Mouse (Mus musculus): Measurements from ENCODE around the gene Frmd8. TPM values are rescaled to one million over a fixed set of nuclear protein-coding genes. Genes with fewer than 3 reads are reported as not detected.

Gene Frmd8
- total RNA-seq, 1 experiment: 35.7 TPM

- in situ Hi-C loops (cut with MboI; ENCODE audit: low sequenced_read_pairs in 2 of 2, unreplicated experiment in 2 of 2): no loop called here
- H3K27ac ChIP-seq (ENCODE audit: insufficient read depth, low read depth, low read length, poor library complexity, severe bottlenecking): peak overlapping the region; percentile 5; the same call in 1 of the 2 replicates
- H3K4me1 ChIP-seq (ENCODE audit: control insufficient read depth in 2 of 2, insufficient read depth in 2 of 2, low read length in 2 of 2, poor library complexity in 1 of 2): peaks cover 0 to 3% of the 10 kb centered on the region in 2 experiments; a peak in 2 of 4 replicates
- TF ChIP-seq ZNF384 (IDR thresholded peaks at IDR 0.05; ENCODE audit: low read depth, low read length) (no peak), HCFC1 (IDR thresholded peaks at IDR 0.05; ENCODE audit: borderline replicate concordance, insufficient read depth, low read length) (no peak), MAFK (IDR thresholded peaks at IDR 0.05; ENCODE audit: insufficient read depth, low read depth, low read length) (no peak), CHD2 (IDR thresholded peaks at IDR 0.05; ENCODE audit: low read depth, low read length) (no peak), ZC3H11A (IDR thresholded peaks at IDR 0.05; ENCODE audit: borderline replicate concordance, low read depth, low read length) (no peak)
- H3K9me3 ChIP-seq (ENCODE audit: control insufficient read depth, insufficient read depth, low read depth, low read length): no peaks in the 10 kb centered on the region
- peak overlapping the region; percentile 84 to 88 for H3K4me3 ChIP-seq (ENCODE audit: insufficient read depth in 1 of 2, low read depth in 1 of 2, low read length in 2 of 2, poor library complexity in 1 of 2, severe bottlenecking in 1 of 2)
- peak overlapping the region; percentile 95 for H3K9ac ChIP-seq (ENCODE audit: insufficient read depth, low read depth, low read length, poor library complexity, severe bottlenecking)
- peaks cover 4% of the 10 kb centered on the region; the same call in 1 of the 2 replicates for H3K36me3 ChIP-seq (ENCODE audit: control insufficient read depth, insufficient read depth, low read length, poor library complexity, severe bottlenecking)
- DNase-seq (ENCODE audit: low read depth, low spot score): peak; percentile 99
Measured at GRCm38 (mm10) chr19:5912103-5913006, 37.3 kb upstream of the Frmd8 start.

- Histone ChIP-seq H3K9ac (ENCODE audit: insufficient read depth, low read depth, low read length, poor library complexity, severe bottlenecking) (peak overlapping the region; percentile 95), H3K27ac (ENCODE audit: insufficient read depth, low read depth, low read length, poor library complexity, severe bottlenecking) (no peak overlapping the region), H3K4me3 (ENCODE audit: insufficient read depth in 1 of 2, low read depth in 1 of 2, low read length in 2 of 2, poor library complexity in 1 of 2, severe bottlenecking in 1 of 2) (peak overlapping the region; percentile 84 to 88), H3K9me3 (ENCODE audit: control insufficient read depth, insufficient read depth, low read depth, low read length) (no peaks in the 10 kb centered on the region), H3K36me3 (ENCODE audit: control insufficient read depth, insufficient read depth, low read length, poor library complexity, severe bottlenecking) (peaks cover 8% of the 10 kb centered on the region; the same call in 1 of the 2 replicates), H3K4me1 (ENCODE audit: control insufficient read depth in 2 of 2, insufficient read depth in 2 of 2, low read length in 2 of 2, poor library complexity in 1 of 2) (peaks cover 0 to 3% of the 10 kb centered on the region in 2 experiments; a peak in 2 of 4 replicates)
- TF ChIP-seq ZC3H11A (IDR thresholded peaks at IDR 0.05; ENCODE audit: borderline replicate concordance, low read depth, low read length) (no peak), HCFC1 (IDR thresholded peaks at IDR 0.05; ENCODE audit: borderline replicate concordance, insufficient read depth, low read length) (no peak), ZNF384 (IDR thresholded peaks at IDR 0.05; ENCODE audit: low read depth, low read length) (no peak), CHD2 (IDR thresholded peaks at IDR 0.05; ENCODE audit: low read depth, low read length) (no peak), MAFK (IDR thresholded peaks at IDR 0.05; ENCODE audit: insufficient read depth, low read depth, low read length) (no peak)
- no peak for DNase-seq (ENCODE audit: low read depth, low spot score)
- in situ Hi-C loops (cut with MboI; ENCODE audit: low sequenced_read_pairs in 2 of 2, unreplicated experiment in 2 of 2): no loop called here
Measured at GRCm38 (mm10) chr19:5911430-5912102, 36.5 kb upstream of the Frmd8 start.

- DNase-seq (ENCODE audit: low read depth, low spot score): no peak
- H3K36me3 ChIP-seq (ENCODE audit: control insufficient read depth, insufficient read depth, low read length, poor library complexity, severe bottlenecking): peaks cover 16% of the 10 kb centered on the region
- no peak overlapping the region for H3K27ac ChIP-seq (ENCODE audit: insufficient read depth, low read depth, low read length, poor library complexity, severe bottlenecking)
- no peak overlapping the region for H3K9ac ChIP-seq (ENCODE audit: insufficient read depth, low read depth, low read length, poor library complexity, severe bottlenecking)
- in situ Hi-C loops (cut with MboI; ENCODE audit: low sequenced_read_pairs in 2 of 2, unreplicated experiment in 2 of 2): no loop called here
- H3K9me3 ChIP-seq (ENCODE audit: control insufficient read depth, insufficient read depth, low read depth, low read length): no peaks in the 10 kb centered on the region
- peaks cover 0 to 3% of the 10 kb centered on the region in 2 experiments; a peak in 2 of 4 replicates for H3K4me1 ChIP-seq (ENCODE audit: control insufficient read depth in 2 of 2, insufficient read depth in 2 of 2, low read length in 2 of 2, poor library complexity in 1 of 2)
- TF ChIP-seq ZC3H11A (IDR thresholded peaks at IDR 0.05; ENCODE audit: borderline replicate concordance, low read depth, low read length): no peak
- TF ChIP-seq MAFK (IDR thresholded peaks at IDR 0.05; ENCODE audit: insufficient read depth, low read depth, low read length): no peak
- TF ChIP-seq HCFC1 (IDR thresholded peaks at IDR 0.05; ENCODE audit: borderline replicate concordance, insufficient read depth, low read length): no peak
- no peak for TF ChIP-seq CHD2 (IDR thresholded peaks at IDR 0.05; ENCODE audit: low read depth, low read length)
- no peak for TF ChIP-seq ZNF384 (IDR thresholded peaks at IDR 0.05; ENCODE audit: low read depth, low read length)
- H3K4me3 ChIP-seq (ENCODE audit: insufficient read depth in 1 of 2, low read depth in 1 of 2, low read length in 2 of 2, poor library complexity in 1 of 2, severe bottlenecking in 1 of 2): 0 out of 4 replicates have a peak overlapping the region, but pooled peaks of 1 of the 2 experiments have one; percentile 6
Measured at GRCm38 (mm10) chr19:5910221-5910620, 35.1 kb upstream of the Frmd8 start.

- H3K4me1 ChIP-seq (ENCODE audit: control insufficient read depth in 2 of 2, insufficient read depth in 2 of 2, low read length in 2 of 2, poor library complexity in 1 of 2): peaks cover 0 to 3% of the 10 kb centered on the region in 2 experiments; a peak in 2 of 4 replicates
- H3K4me3 ChIP-seq (ENCODE audit: insufficient read depth in 1 of 2, low read depth in 1 of 2, low read length in 2 of 2, poor library complexity in 1 of 2, severe bottlenecking in 1 of 2): no peak overlapping the region
- H3K36me3 ChIP-seq (ENCODE audit: control insufficient read depth, insufficient read depth, low read length, poor library complexity, severe bottlenecking): peaks cover 34% of the 10 kb centered on the region
- no peak overlapping the region for H3K9ac ChIP-seq (ENCODE audit: insufficient read depth, low read depth, low read length, poor library complexity, severe bottlenecking)
- in situ Hi-C loops (cut with MboI; ENCODE audit: low sequenced_read_pairs in 2 of 2, unreplicated experiment in 2 of 2): no loop called here
- H3K27ac ChIP-seq (ENCODE audit: insufficient read depth, low read depth, low read length, poor library complexity, severe bottlenecking): no peak overlapping the region
- no peaks in the 10 kb centered on the region for H3K9me3 ChIP-seq (ENCODE audit: control insufficient read depth, insufficient read depth, low read depth, low read length)
- no peak for DNase-seq (ENCODE audit: low read depth, low spot score)
- TF ChIP-seq ZC3H11A (IDR thresholded peaks at IDR 0.05; ENCODE audit: borderline replicate concordance, low read depth, low read length) (no peak), HCFC1 (IDR thresholded peaks at IDR 0.05; ENCODE audit: borderline replicate concordance, insufficient read depth, low read length) (no peak), ZNF384 (IDR thresholded peaks at IDR 0.05; ENCODE audit: low read depth, low read length) (no peak), CHD2 (IDR thresholded peaks at IDR 0.05; ENCODE audit: low read depth, low read length) (no peak), MAFK (IDR thresholded peaks at IDR 0.05; ENCODE audit: insufficient read depth, low read depth, low read length) (no peak)
Measured at GRCm38 (mm10) chr19:5907275-5907674, 32.2 kb upstream of the Frmd8 start.
